Mouse (Mus musculus): Measurements from ENCODE around the gene Neo1. TPM values are rescaled to one million over a fixed set of nuclear protein-coding genes. Genes with fewer than 3 reads are reported as not detected.

The Neo1 gene
- polyA plus RNA-seq, 1 experiment = 21.6 TPM

- H3K4me1 ChIP-seq (ENCODE audit: control insufficient read depth, insufficient read depth, low read length) = no peaks in the 10 kb centered on the region
- 85% methylated on average over 2 of the region's 2 CpGs for WGBS
- no peak for DNase-seq
These were observed 101.5 kb downstream of the Neo1 start for GRCm38 (mm10) chr9:58934776-58935175.

DNA sequence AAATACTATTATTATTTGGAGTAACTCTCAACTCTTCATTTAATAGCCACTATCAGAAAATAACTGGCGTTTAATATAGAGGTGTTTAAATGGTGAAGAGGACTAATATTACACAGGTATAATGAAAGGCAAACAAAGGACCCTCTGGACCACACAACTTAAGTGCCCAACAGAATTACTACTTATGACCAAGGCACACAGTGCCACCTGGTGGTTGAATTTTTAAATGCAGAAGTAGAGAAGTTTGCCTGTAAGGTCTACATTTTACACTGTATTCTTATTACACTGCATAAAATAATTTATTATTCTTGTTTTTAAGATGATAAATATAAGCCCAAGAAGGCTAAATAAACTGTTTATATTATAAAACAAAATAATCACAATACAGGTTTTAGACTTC, 108.1 kb downstream of the Neo1 start:
- TF ChIP-seq CTCF (conservative IDR thresholded peaks at IDR 0.05; ENCODE audit: insufficient read depth, insufficient read length, low read depth, low read length) (no peak), POLR2A (IDR thresholded peaks at IDR 0.05; ENCODE audit: low read depth, low read length) (no peak)
- no peaks in the 10 kb centered on the region for H3K36me3 ChIP-seq (ENCODE audit: control insufficient read depth, insufficient read depth, low read length)
- no peaks in the 10 kb centered on the region for H3K4me1 ChIP-seq (ENCODE audit: control insufficient read depth, insufficient read depth, low read length)
- WGBS = 27% methylated on average over 1 of the region's 1 CpGs
- no peak overlapping the region for H3K27ac ChIP-seq (ENCODE audit: insufficient read depth, low read depth, low read length)
- no peak overlapping the region for H3K4me3 ChIP-seq (ENCODE audit: insufficient read depth, low read depth, low read length)
- H3K27me3 ChIP-seq (replicated peaks; ENCODE audit: control insufficient read depth, insufficient read depth, low read length) = no peaks in the 10 kb centered on the region
- peak; percentile 43 for DNase-seq

More at GRCm38 (mm10) chr9:58934776-58935175, 101.5 kb downstream of the Neo1 start:
- no peak for TF ChIP-seq CTCF (conservative IDR thresholded peaks at IDR 0.05; ENCODE audit: insufficient read depth, insufficient read length, low read depth, low read length)
- no peak for TF ChIP-seq POLR2A (IDR thresholded peaks at IDR 0.05; ENCODE audit: low read depth, low read length)
- Histone ChIP-seq H3K4me3 (ENCODE audit: insufficient read depth, low read depth, low read length) (no peak overlapping the region), H3K27ac (ENCODE audit: insufficient read depth, low read depth, low read length) (no peak overlapping the region), H3K36me3 (ENCODE audit: control insufficient read depth, insufficient read depth, low read length) (no peaks in the 10 kb centered on the region), H3K27me3 (replicated peaks; ENCODE audit: control insufficient read depth, insufficient read depth, low read length) (no peaks in the 10 kb centered on the region)

GRCm38 (mm10) chr9:58902869-58903585, 133.2 kb downstream of the Neo1 start:
- peak; percentile 36 for DNase-seq
- Histone ChIP-seq H3K4me1 (ENCODE audit: control insufficient read depth, insufficient read depth, low read length) (no peaks in the 10 kb centered on the region; the same call in 1 of the 2 replicates), H3K4me3 (ENCODE audit: insufficient read depth, low read depth, low read length) (no peak overlapping the region), H3K27me3 (replicated peaks; ENCODE audit: control insufficient read depth, insufficient read depth, low read length) (no peaks in the 10 kb centered on the region), H3K27ac (ENCODE audit: insufficient read depth, low read depth, low read length) (no peak overlapping the region), H3K36me3 (ENCODE audit: control insufficient read depth, insufficient read depth, low read length) (peaks cover 3% of the 10 kb centered on the region; the same call in 1 of the 2 replicates)
- peak; percentile 57 for TF ChIP-seq CTCF (conservative IDR thresholded peaks at IDR 0.05; ENCODE audit: insufficient read depth, insufficient read length, low read depth, low read length)
- no peak for TF ChIP-seq POLR2A (IDR thresholded peaks at IDR 0.05; ENCODE audit: low read depth, low read length)
- 66% methylated on average over 6 of the region's 6 CpGs for WGBS

GRCm38 (mm10) chr9:58899602-58900001, 136.6 kb downstream of the Neo1 start:
- no peak for DNase-seq
- TF ChIP-seq CTCF (conservative IDR thresholded peaks at IDR 0.05; ENCODE audit: insufficient read depth, insufficient read length, low read depth, low read length) (no peak), POLR2A (IDR thresholded peaks at IDR 0.05; ENCODE audit: low read depth, low read length) (no peak)

DNA sequence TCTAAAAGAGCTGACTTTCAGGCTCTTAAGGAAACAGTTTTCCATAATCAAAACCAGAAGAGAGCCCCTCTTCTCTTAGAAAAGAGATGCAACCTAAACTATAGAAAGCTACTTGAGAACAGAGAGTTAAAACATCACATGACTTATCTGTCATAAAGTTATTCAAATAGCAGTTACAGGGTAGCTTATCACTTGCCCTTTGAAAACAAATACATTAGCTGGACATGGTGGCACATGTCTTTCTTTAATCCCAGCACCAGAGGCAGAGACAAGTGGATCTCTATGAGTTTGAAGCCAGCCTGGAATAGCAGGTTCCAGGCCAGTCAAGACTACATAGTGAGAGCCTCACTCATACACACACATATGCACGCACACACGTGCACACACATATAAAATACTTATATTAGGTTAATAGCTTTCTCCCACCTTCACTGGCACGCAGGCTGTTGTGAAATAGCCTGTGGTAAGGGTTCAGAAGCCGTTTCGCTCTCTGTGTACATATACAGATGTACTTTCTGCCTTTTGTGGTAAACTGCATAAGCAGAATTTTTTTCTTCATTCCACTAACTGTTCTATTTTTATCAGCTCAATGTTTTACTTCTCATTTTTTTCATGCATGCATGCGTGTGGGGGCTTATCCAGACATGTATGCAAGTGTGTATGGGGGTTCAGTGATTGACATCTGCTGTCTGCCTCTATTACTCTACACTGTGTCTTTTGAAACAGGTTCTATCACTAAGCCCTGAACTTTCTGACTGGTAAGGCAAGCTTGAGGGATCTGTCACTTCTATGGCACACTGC, 144.2 kb downstream of the Neo1 start:
- TF ChIP-seq CTCF (conservative IDR thresholded peaks at IDR 0.05; ENCODE audit: insufficient read depth, insufficient read length, low read depth, low read length) (no peak), POLR2A (IDR thresholded peaks at IDR 0.05; ENCODE audit: low read depth, low read length) (no peak)
- Histone ChIP-seq H3K4me3 (ENCODE audit: insufficient read depth, low read depth, low read length) (no peak overlapping the region), H3K36me3 (ENCODE audit: control insufficient read depth, insufficient read depth, low read length) (peaks cover 4% of the 10 kb centered on the region; the same call in 1 of the 2 replicates), H3K27me3 (replicated peaks; ENCODE audit: control insufficient read depth, insufficient read depth, low read length) (no peaks in the 10 kb centered on the region), H3K27ac (ENCODE audit: insufficient read depth, low read depth, low read length) (no peak overlapping the region), H3K4me1 (ENCODE audit: control insufficient read depth, insufficient read depth, low read length) (no peaks in the 10 kb centered on the region)
- no peak for DNase-seq
- 89% methylated on average over 6 of the region's 6 CpGs for WGBS

More at GRCm38 (mm10) chr9:58899602-58900001, 136.6 kb downstream of the Neo1 start:
- Histone ChIP-seq H3K27ac (ENCODE audit: insufficient read depth, low read depth, low read length) (no peak overlapping the region), H3K4me1 (ENCODE audit: control insufficient read depth, insufficient read depth, low read length) (no peaks in the 10 kb centered on the region; the same call in 1 of the 2 replicates), H3K36me3 (ENCODE audit: control insufficient read depth, insufficient read depth, low read length) (peaks cover 3% of the 10 kb centered on the region; the same call in 1 of the 2 replicates), H3K4me3 (ENCODE audit: insufficient read depth, low read depth, low read length) (no peak overlapping the region), H3K27me3 (replicated peaks; ENCODE audit: control insufficient read depth, insufficient read depth, low read length) (no peaks in the 10 kb centered on the region)

GRCm38 (mm10) chr9:58890893-58891292, 145.3 kb downstream of the Neo1 start:
- no peaks in the 10 kb centered on the region for H3K27me3 ChIP-seq (replicated peaks; ENCODE audit: control insufficient read depth, insufficient read depth, low read length)
- no peaks in the 10 kb centered on the region for H3K4me1 ChIP-seq (ENCODE audit: control insufficient read depth, insufficient read depth, low read length)
- WGBS = 92% methylated on average over 8 of the region's 8 CpGs
- H3K4me3 ChIP-seq (ENCODE audit: insufficient read depth, low read depth, low read length) = no peak overlapping the region
- TF ChIP-seq POLR2A (IDR thresholded peaks at IDR 0.05; ENCODE audit: low read depth, low read length) = no peak
- no peak for TF ChIP-seq CTCF (conservative IDR thresholded peaks at IDR 0.05; ENCODE audit: insufficient read depth, insufficient read length, low read depth, low read length)
- no peak overlapping the region for H3K27ac ChIP-seq (ENCODE audit: insufficient read depth, low read depth, low read length)
- DNase-seq = no peak
- H3K36me3 ChIP-seq (ENCODE audit: control insufficient read depth, insufficient read depth, low read length) = peaks cover 4% of the 10 kb centered on the region; the same call in 1 of the 2 replicates
